Mouse (Mus musculus): ENCODE measurements around the gene Sstr2.

Gene Sstr2

GRCm38 (mm10) chr11:113621001-113621400 is 1.9 kb downstream of the Sstr2 start:
- DNase-seq: no peak

GRCm38 (mm10) chr11:113622028-113622427 is 2.9 kb downstream of the Sstr2 start:
- DNase-seq: no peak

- no peak for DNase-seq
Measured at GRCm38 (mm10) chr11:113625437-113625836, 6.3 kb downstream of the Sstr2 start.

GRCm38 (mm10) chr11:113627785-113628184 is 8.6 kb downstream of the Sstr2 start:
- DNase-seq: peak; percentile 54

- DNase-seq: no peak
Measured at GRCm38 (mm10) chr11:113630642-113631041, 11.5 kb downstream of the Sstr2 start.

- no peak for DNase-seq
Measured at GRCm38 (mm10) chr11:113631302-113631701, 12.2 kb downstream of the Sstr2 start.

GRCm38 (mm10) chr11:113631862-113632261 is 12.7 kb downstream of the Sstr2 start:
- DNase-seq: no peak

GRCm38 (mm10) chr11:113632303-113632702 is 13.2 kb downstream of the Sstr2 start:
- no peak for DNase-seq

- DNase-seq: no peak
Measured at GRCm38 (mm10) chr11:113633398-113633797, 14.3 kb downstream of the Sstr2 start.

- no peak for DNase-seq
Measured at GRCm38 (mm10) chr11:113634699-113635121, 15.6 kb downstream of the Sstr2 start.

- no peak for DNase-seq
Measured at GRCm38 (mm10) chr11:113638680-113639079, 19.5 kb downstream of the Sstr2 start.

- DNase-seq: no peak
Measured at GRCm38 (mm10) chr11:113645181-113645580, 26.0 kb downstream of the Sstr2 start.

- peak; percentile 95 for DNase-seq
Measured at GRCm38 (mm10) chr11:113648152-113648551, 29.0 kb downstream of the Sstr2 start.

GRCm38 (mm10) chr11:113648690-113649352 is 29.7 kb downstream of the Sstr2 start, which contains the start of gene Cog1:
Cog1 (plus strand) TSS chr11:113649169.
- DNase-seq: no peak

- peak; percentile 86 for DNase-seq
Measured at GRCm38 (mm10) chr11:113649353-113650210, 30.4 kb downstream of the Sstr2 start, which contains the start of gene Slc39a11. Slc39a11 (minus strand) TSS chr11:113650079.

- DNase-seq: no peak
Measured at GRCm38 (mm10) chr11:113651206-113651906, 32.2 kb downstream of the Sstr2 start.

GRCm38 (mm10) chr11:113651907-113652273 is 32.7 kb downstream of the Sstr2 start:
- peak; percentile 78 for DNase-seq

- no peak for DNase-seq
Measured at GRCm38 (mm10) chr11:113652516-113652915, 33.4 kb downstream of the Sstr2 start.

- DNase-seq: no peak
Measured at GRCm38 (mm10) chr11:113654105-113654504, 35.0 kb downstream of the Sstr2 start.

GRCm38 (mm10) chr11:113654561-113655270 is 35.6 kb downstream of the Sstr2 start:
- DNase-seq: no peak

GRCm38 (mm10) chr11:113656511-113656932 is 37.4 kb downstream of the Sstr2 start:
- no peak for DNase-seq

- DNase-seq: no peak
Measured at GRCm38 (mm10) chr11:113657221-113657620, 38.1 kb downstream of the Sstr2 start.

GRCm38 (mm10) chr11:113658319-113658718 is 39.2 kb downstream of the Sstr2 start:
- no peak for DNase-seq
